Mouse (Mus musculus) erythroblast, adult 5-6 weeks (primary cell): Measurements from ENCODE around the gene Fam227b. TPM values are rescaled to one million over a fixed set of nuclear protein-coding genes. Genes with fewer than 3 reads are reported as not detected.

Experiments used
- ATAC-seq: replicated peaks from 2 replicates; pipeline ENCODE4 v1.8.0; 2016; ENCODE audit warnings: moderate number of reproducible peaks, mild to moderate bottlenecking, moderate TSS enrichment, inconsistent platforms; ENCODE audit not compliant: poor library complexity, low FRiP score, severe bottlenecking
- total RNA-seq, 2 experiments: library from RNA; stranded (forward) in 1 of 2; stranded (reverse) in 1 of 2; fragments of 150-400 nt in 1 of 2; fragments of 200-764, 138-1000 nt in 1 of 2; gene quantifications; 2 replicates each; pipeline versions ENCODE4 v1.2.3 to v1.2.4; 2015 to 2017; ENCODE audit warnings: low replicate concordance in 2 of 2

Fam227b gene
- total RNA-seq, 2 experiments from 2014 or later, result not detected

DNA sequence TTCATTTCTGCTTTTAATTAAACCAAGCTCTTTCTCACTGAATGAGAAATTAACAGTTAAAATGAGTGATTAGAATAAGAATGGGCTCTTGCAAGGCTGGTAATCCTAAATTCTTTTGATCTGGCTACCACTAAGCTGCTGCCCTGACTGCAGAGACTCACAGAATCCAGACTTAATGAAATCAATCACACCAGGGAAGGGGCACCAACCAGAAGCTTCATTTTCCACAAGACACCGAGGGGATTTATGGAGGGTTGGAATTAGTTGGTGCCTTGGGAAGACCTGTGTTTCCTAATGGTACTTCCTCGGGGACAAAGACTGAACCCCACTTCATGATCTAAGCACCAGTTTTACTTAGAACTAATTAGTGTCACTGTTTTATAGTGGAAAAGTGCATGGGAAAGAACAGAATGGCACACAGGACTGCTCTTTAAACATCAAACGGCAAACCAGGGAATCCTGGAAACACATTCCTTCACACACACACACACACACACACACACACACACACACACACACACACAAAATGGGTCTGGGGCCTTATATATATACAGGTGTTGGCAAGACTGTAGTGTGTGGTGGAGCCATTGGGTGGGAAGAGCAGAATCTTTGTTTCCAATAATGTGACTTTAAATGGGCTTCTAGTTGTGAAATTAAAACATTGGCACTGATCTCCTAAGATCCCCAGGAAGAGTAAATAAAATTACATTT lies 135.9 kb downstream of the Fam227b start:
- no peak for ATAC-seq

DNA sequence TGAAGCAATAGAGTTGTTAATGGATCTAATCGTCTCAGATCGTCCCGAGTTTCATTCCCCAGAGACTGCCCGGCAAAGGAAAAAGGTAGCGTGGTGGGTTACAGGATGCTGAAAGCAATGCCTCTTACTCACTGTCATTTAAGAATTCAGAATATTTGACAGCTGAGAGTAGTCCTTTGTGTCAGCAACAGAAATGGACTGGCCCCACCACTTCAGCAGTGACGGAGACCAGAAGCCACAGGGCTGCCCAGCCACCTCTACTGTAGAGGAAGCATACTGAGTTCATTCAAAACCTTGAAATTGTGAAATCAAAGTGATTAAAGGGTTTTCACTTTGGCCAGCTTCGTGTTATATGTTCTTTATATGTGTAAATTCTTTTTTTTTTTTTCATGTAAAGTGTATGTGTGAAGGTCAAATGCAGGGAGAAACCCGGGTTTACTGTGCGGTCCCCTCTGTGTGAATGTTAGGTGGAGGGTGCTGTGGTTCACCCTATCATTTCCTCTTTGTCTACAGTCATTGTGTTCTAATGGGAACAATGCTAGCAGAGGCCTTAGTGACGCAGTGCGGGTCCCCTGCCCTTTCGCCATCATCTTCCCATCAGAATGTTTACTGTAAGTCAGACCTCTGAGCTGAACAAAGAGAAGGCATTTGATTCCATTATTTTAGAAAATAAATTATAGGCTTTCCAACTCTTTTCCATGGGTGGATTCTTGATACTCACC lies 136.7 kb downstream of the Fam227b start:
- ATAC-seq, result no peak

GRCm38 (mm10) chr2:126006742-126007141 lies 145.1 kb downstream of the Fam227b start:
- no peak for ATAC-seq

- no peak for ATAC-seq
These were observed 145.7 kb downstream of the Fam227b start for GRCm38 (mm10) chr2:126006088-126006487.

- no peak for ATAC-seq
These were observed 149.5 kb downstream of the Fam227b start for GRCm38 (mm10) chr2:126002291-126002690.

DNA sequence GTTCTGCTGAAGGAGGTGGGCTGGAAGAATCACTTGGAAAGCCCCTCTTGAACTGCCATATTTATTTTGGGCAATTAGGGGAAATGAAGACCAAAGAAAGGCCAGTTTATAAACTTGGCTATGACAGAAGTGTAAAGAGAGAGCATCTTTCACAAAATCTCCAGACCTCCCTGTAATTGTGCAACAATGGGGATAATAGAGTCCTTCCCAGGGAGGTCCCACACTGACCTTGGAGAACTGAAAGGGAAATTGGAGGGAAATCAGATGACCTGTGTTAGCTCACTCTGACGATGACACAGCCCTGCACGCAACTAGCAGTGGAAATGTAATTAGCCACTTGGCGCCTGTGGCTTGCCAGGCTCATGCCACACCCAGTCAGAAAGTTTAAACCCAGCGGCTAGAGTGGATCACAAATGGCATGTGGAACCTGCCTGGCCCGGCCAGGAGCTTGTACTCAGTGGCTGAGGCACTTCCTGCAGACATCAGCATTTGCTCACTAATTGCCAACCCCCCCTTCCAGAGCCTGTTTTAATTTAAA lies 175.9 kb downstream of the Fam227b start:
- ATAC-seq, result no peak

DNA sequence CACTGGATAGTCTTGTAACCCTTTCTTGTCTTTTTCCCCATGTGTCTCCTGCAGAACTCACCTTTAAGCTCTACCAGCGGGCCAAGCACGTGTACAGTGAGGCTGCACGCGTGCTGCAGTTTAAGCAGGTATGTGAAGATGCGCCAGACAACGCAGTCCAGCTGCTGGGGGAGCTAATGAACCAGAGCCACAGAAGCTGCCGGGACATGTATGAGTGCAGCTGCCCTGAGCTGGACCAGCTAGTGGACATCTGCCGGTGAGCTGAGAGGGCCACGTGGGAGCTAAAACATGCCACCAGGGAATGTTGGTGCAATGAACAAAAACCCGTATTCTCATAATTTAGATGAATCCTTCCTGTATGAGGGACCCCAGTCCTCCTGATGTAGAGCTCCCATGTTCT lies 176.6 kb downstream of the Fam227b start:
- ATAC-seq, result no peak

GRCm38 (mm10) chr2:125973207-125973606 lies 178.6 kb downstream of the Fam227b start:
- ATAC-seq, result no peak

DNA sequence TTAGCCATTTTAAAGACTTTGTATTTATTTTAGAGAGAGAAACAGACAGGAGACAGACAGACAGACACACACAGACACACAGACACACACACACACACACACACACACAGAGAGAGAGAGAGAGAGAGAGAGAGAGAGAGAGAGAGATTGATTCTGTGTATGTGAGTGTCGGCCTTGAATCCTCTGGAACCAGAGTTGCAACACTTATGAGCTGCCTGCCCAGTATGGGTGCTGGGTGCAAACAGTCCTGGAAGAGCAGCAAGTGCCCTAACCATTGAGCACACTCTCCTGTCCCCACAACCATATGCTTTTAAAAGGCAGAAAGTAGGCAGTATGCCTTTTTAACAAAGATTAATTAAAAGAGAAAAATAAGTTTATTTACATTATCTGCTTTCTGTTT lies 183.0 kb downstream of the Fam227b start:
- no peak for ATAC-seq

- no peak for ATAC-seq
These were observed 203.6 kb downstream of the Fam227b start for GRCm38 (mm10) chr2:125948195-125948594.

GRCm38 (mm10) chr2:125943301-125943700 lies 208.5 kb downstream of the Fam227b start:
- ATAC-seq, result no peak

- ATAC-seq, result no peak
These were observed 210.6 kb downstream of the Fam227b start for GRCm38 (mm10) chr2:125941111-125941785.

DNA sequence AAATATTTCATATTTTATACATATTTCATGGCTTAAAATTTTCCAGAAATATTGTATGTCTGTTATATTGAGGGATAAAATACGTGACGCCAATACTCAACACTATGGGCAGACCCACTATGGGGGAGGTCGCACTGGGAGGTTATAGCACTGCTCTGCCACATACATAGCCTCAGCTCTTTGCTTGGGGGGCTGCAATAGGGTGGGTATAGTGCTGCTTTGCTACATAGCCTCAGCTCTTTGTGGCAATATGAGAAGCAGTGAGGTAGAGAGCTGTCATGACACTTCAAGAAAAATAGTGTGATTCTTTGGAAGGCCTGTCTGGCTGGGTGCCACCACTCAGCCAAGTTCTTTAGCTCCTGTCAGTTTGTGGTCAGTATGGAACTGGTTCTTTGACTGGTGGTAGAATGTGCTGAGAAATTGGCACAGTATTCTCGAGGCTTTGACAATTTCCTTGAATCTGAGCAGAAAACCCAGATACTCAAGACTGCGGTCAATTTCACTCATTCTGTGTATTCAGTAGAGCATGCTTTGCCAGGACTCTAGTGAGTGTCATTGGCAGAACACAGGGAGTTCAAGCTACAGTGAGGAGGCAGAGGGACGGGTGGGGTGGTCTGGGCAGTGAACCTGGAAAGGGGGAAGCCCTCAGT lies 212.7 kb downstream of the Fam227b start:
- no peak for ATAC-seq

GRCm38 (mm10) chr2:125936396-125936795 lies 215.4 kb downstream of the Fam227b start:
- ATAC-seq, result no peak

DNA sequence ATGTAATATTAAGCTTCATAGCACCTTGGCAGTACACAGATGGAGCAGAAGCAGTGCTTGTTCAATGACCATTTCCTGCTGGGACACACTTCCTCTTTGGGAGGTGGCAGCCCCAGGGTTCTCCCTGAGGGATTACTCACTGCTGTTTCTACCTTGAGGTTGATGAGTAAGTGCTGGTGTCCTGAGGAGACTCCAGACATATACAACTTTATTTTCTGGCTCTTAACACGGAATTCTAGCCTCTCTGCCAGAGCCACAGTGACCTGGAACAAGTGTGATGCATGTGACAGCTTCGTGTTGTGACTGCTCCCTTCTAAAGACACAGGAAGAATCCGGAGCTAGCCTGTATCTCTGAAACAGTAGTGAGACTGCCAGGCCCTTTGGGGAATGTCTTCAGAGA lies 217.8 kb downstream of the Fam227b start:
- no peak for ATAC-seq

Other genes with a start within 250 kb of the Fam227b start
- gene Fgf7, start 117.3 kb downstream of the Fam227b start, total RNA-seq (2015; ENCODE audit: low replicate concordance), result not detected in 2 replicates
- gene Fgf7, start 117.3 kb downstream of the Fam227b start, total RNA-seq (2017; ENCODE audit: low replicate concordance), result not detected in 2 replicates
- 10.4 and 12.3 TPM in 2 replicates for gene Dtwd1, start 137 bp upstream of the Fam227b start, total RNA-seq (2015; ENCODE audit: low replicate concordance)
- 4.3 and 7.7 TPM in 2 replicates for gene Dtwd1, start 137 bp upstream of the Fam227b start, total RNA-seq (2017; ENCODE audit: low replicate concordance)
- gene Gm17555, start 63.1 kb upstream of the Fam227b start, total RNA-seq (2015; ENCODE audit: low replicate concordance), result not detected in 2 replicates
- not detected in 2 replicates for gene Gm17555, start 63.1 kb upstream of the Fam227b start, total RNA-seq (2017; ENCODE audit: low replicate concordance)